Mouse (Mus musculus) testis, adult 2 months (tissue): ENCODE measurements at regions not wholly inside any gene's neighbourhood (a gene's known extent, or its start where the extent isn't known, plus 50 kb on each side); places are given as distances from the start of the nearest gene placed in this dataset.

Source experiments
- CTCF ChIP-seq: fragments of 200-500 bp; IDR thresholded peaks from 2 replicates; pipeline ENCODE4 v1.5.1; 2012; ENCODE audit warnings: low read depth, mild to moderate bottlenecking, inconsistent platforms, low read length, moderate library complexity; ENCODE audit not compliant: control insufficient read depth, insufficient read depth, insufficient replicate concordance
- POLR2A ChIP-seq: fragments of 200-500 bp; IDR thresholded peaks from 2 replicates; pipeline ENCODE4 v1.6.1; 2012; ENCODE audit warnings: low read depth, mild to moderate bottlenecking, inconsistent platforms, low read length, moderate library complexity; ENCODE audit not compliant: control insufficient read depth

- no peak for TF ChIP-seq CTCF
- TF ChIP-seq POLR2A, result no peak
Measured at GRCm38 (mm10) chr5:148774446-148774845, 154.7 kb downstream of the Katnal1 start.
